Mouse (Mus musculus) small intestine, adult 10 weeks (tissue): ENCODE data around the gene Fkbp11. TPM values are rescaled to one million over a fixed set of nuclear protein-coding genes. Genes with fewer than 3 reads are reported as not detected.

Experiments used
- polyA plus RNA-seq: library from polyadenylated mRNA; stranded (reverse); fragments of 350-450 nt; fragmentation: Illumina TruSeq; extraction: RNeasy Lipid Tissue Mini Kit (QIAGEN cat#74804); gene quantifications from one replicate; pipeline ENCODE4 v1.2.3, GENCODE M21; 2014; ENCODE audit warnings: low replicate concordance

Fkbp11 gene
- not detected for polyA plus RNA-seq

DNA sequence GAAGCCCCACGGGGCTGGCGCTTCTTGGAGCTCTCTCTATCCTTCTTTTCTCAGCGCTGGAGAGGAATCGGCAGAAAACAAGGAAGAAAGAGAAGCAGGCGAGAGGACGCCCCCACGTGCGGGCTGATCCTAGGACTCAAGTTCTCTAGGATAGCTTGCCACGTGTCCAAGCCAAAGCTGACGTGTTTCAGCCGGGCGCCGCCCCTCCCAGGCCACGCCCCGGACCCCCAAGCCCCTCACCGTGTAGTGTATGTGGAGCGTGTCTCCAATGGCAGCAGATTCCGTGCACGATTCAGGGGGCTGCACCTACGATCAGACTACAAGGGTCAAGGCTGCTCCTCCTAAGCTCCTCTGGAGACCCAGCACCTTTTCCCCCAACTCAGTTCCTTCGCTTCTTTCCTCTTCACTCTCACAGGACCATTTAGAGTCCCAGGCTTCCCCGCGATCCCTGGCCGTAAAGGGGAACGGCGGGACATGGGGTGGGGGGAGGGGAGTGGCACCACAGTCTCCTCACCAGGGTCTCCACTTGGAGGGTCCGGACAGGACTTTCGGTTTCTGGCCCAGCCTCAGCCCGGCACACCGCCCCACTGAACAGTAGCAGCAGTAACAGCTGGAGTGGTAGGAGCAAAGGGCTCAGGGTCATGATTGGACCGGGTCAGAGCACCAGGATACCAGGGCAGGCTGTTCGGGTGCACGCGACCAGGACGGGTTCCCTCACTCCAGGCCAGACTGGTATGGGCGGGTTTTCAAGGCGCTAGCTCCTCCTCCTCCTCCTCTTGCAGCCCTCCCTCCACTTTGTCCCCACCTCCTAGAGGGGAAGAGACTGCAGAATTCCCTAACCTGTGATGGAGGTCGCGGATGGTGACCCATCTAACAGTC is at the start of gene Fkbp11:
TSS of gene Fkbp11 (minus strand) at position 756 of the 879 bp plus-strand sequence.

GRCm38 (mm10) chr15:98777762-98778161 is 49.8 kb upstream of the Fkbp11 start, which contains the start of gene Wnt10b:
TSS of gene Wnt10b (minus strand) at chr15:98778150.

GRCm38 (mm10) chr15:98762670-98763529 is 34.9 kb upstream of the Fkbp11 start, which contains the start of gene Arf3:
TSS of gene Arf3 (minus strand) at chr15:98763214.

DNA sequence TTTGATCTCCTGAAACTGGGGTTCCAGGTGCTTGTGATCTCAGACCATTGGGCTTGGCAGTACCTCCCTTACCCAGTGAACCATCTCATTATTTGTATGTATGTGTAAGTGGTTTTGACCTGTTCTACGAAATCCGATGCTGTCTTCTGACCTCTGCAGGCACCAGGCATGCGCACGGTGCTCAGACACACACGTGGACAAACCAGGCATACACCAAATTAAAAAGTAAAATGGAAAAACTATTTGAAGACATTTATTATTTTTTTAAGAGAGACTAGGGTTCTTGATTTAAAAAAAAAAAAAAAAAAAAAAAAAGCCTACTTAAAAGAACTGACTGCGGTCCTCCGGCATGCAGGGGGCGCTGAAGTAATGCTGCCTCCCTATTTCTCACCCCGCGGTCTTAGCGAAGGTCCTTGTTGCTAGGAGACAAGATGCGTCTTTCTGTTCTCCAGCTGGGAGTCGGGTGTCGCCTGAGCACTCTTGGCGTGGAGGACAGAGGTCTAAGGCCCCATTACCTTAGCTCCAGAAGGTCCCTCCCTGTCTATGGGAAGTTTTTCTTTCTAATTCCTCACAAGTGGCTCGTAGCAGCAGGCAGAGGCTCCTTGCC is 20.1 kb downstream of the Fkbp11 start, which contains the start of gene Ccdc65:
TSS of gene Ccdc65 (plus strand) at position 442 of the 607 bp plus-strand sequence.

GRCm38 (mm10) chr15:98676940-98677728 is 50.9 kb downstream of the Fkbp11 start, which contains the start of gene Rnd1:
TSS of gene Rnd1 (minus strand) at chr15:98677461.

Other genes starting within 250 kb of the Fkbp11 start
- gene Lalba, start 245.5 kb downstream of the Fkbp11 start, polyA plus RNA-seq: not detected
- not detected for gene Olfr279, start 235.8 kb downstream of the Fkbp11 start, polyA plus RNA-seq
- 28.5 TPM for gene Kansl2, start 193.9 kb downstream of the Fkbp11 start, polyA plus RNA-seq
- gene Ccnt1, start 157.3 kb downstream of the Fkbp11 start, polyA plus RNA-seq: 58.6 TPM
- not detected for gene 4930415O20Rik, start 157.2 kb downstream of the Fkbp11 start, polyA plus RNA-seq
- 3.0 TPM for gene Adcy6, start 118.1 kb downstream of the Fkbp11 start, polyA plus RNA-seq
- 0.22 TPM for gene Cacnb3, start 97.4 kb downstream of the Fkbp11 start, polyA plus RNA-seq
- 1.6 TPM for gene Ddx23, start 65.3 kb downstream of the Fkbp11 start, polyA plus RNA-seq
- not detected for gene Rnd1, start 50.7 kb downstream of the Fkbp11 start, polyA plus RNA-seq
- not detected for gene Ccdc65, start 20.0 kb downstream of the Fkbp11 start, polyA plus RNA-seq
- 17.6 TPM for gene Arf3, start 35.0 kb upstream of the Fkbp11 start, polyA plus RNA-seq
- gene Wnt10b, start 50.0 kb upstream of the Fkbp11 start, polyA plus RNA-seq: not detected
- not detected for gene Wnt1, start 61.7 kb upstream of the Fkbp11 start, polyA plus RNA-seq
- not detected for gene Ddn, start 81.3 kb upstream of the Fkbp11 start, polyA plus RNA-seq
- gene Prkag1, start 103.3 kb upstream of the Fkbp11 start, polyA plus RNA-seq: 25.9 TPM
- gene Kmt2d, start 143.0 kb upstream of the Fkbp11 start, polyA plus RNA-seq: 1.7 TPM
- 13.2 TPM for gene Rhebl1, start 166.3 kb upstream of the Fkbp11 start, polyA plus RNA-seq
- not detected for gene Dhh, start 170.3 kb upstream of the Fkbp11 start, polyA plus RNA-seq
- 4.2 TPM for gene Lmbr1l, start 190.0 kb upstream of the Fkbp11 start, polyA plus RNA-seq
- gene Tuba1b, start 206.4 kb upstream of the Fkbp11 start, polyA plus RNA-seq: 12.4 TPM
- not detected for gene Gm49450, start 225.4 kb upstream of the Fkbp11 start, polyA plus RNA-seq
- gene Tuba1a, start 225.5 kb upstream of the Fkbp11 start, polyA plus RNA-seq: 18.2 TPM